9 mouse cellular contexts compared by ENCODE assay signal in the genomic region with DNA sequence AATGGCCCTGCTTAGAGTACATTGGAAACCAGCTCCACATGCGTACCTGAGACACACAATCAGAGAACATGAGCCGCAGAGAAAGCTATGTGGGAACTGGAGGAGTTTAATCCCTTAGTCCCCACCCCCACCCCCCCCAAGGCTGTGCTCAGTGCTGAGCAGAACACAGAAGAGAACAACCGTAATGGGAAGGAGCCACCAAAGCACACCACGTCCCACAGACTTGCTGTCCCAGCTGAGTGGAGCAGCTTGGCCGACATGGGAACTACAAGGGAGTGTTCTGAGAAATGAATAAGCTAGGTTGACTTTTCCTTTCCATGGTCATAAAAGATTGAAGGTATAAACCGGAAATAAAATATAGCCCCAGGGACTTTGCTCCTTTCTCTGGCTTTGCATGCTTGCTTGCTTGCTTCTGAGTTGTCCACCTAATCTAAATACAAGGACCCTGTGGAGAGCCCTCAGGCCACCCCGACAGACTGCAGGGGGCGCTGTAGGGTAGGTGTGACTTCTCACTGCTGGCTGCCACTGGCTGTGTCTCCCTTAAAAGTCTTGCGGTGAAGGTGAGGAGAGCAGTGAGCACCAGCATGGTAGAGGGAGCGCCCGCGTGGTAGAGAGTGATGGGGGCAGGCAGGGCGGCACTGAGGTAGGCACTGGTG.
A peak's percentile ranks its signal among the peaks of the same experiment; 100 is the strongest.
DNase-seq lines count a peak whose midpoint lies in the region; ATAC-seq and TF ChIP-seq lines count a peak whose summit lies in the region.
"Had no signal": no experiment of that assay in that cellular context is flagged by ENCODE, and none has a peak within 500 bp of the region (broad histone marks: within the 10 kb centered on the region; RNA-seq: fewer than 3 reads in every experiment).

No protein-coding gene starts in this region.

- no peak overlapping the region for H3K4me3 ChIP-seq in heart, embryonic 10.5 days
- H3K4me3 ChIP-seq in ES-Bruce4 (ENCODE audit: low read depth, low read length): no peak overlapping the region
- H3K4me3 ChIP-seq: limb, embryonic 12.5 days had no signal

- no peak overlapping the region for H3K9ac ChIP-seq in ES-Bruce4 (ENCODE audit: low read depth, poor library complexity, severe bottlenecking)
- H3K9ac ChIP-seq: limb, embryonic 12.5 days had no signal

- no peak for TF ChIP-seq POLR2A in ES-Bruce4 (IDR thresholded peaks at IDR 0.05; ENCODE audit: insufficient read depth, low read length)

- H3K36me3 ChIP-seq in heart, embryonic 10.5 days: peaks cover 10% of the 10 kb centered on the region
- no peaks in the 10 kb centered on the region for H3K36me3 ChIP-seq in ES-Bruce4 (ENCODE audit: control insufficient read depth, insufficient read depth, low read length, poor library complexity, severe bottlenecking)
- peaks cover 4% of the 10 kb centered on the region; the same call in 1 of the 2 replicates for H3K36me3 ChIP-seq in splenic B cell, adult 2 months (ENCODE audit: control insufficient read depth, insufficient read depth, low read length, poor library complexity, severe bottlenecking)

- no peaks in the 10 kb centered on the region for H3K27me3 ChIP-seq in heart, embryonic 10.5 days (ENCODE audit: insufficient read depth, poor library complexity, severe bottlenecking)
- no peaks in the 10 kb centered on the region for H3K27me3 ChIP-seq in ES-Bruce4 (ENCODE audit: control insufficient read depth, insufficient read depth, low read length, poor library complexity, severe bottlenecking)
- H3K27me3 ChIP-seq in splenic B cell, adult 2 months (ENCODE audit: control insufficient read depth, insufficient read depth, low read length, poor library complexity, severe bottlenecking): no peaks in the 10 kb centered on the region
- H3K27me3 ChIP-seq: limb, embryonic 12.5 days had no signal

- peak; percentile 56; the same call in 1 of the 2 replicates for ATAC-seq in erythroblast, adult 5-6 weeks (replicated peaks; ENCODE audit: low FRiP score, poor library complexity, severe bottlenecking)
- no peak for ATAC-seq in activated CD4-positive, CD25-positive, alpha-beta regulatory T cell, adult 4 months

- H3K4me1 ChIP-seq in heart, embryonic 10.5 days: peaks cover 36% of the 10 kb centered on the region
- H3K4me1 ChIP-seq in ES-Bruce4 (ENCODE audit: control insufficient read depth, insufficient read depth, low read length): no peaks in the 10 kb centered on the region

- TF ChIP-seq CTCF in ES-Bruce4 (IDR thresholded peaks at IDR 0.05; ENCODE audit: low read depth, low read length): peak; percentile 63

- no peak for DNase-seq in heart, embryonic 10.5 days (ENCODE audit: low spot score)
- no peak for DNase-seq in heart, adult 8-10 months (ENCODE audit: low spot score)
- DNase-seq in large intestine, adult 2 months (ENCODE audit: low read depth, low spot score): peak; percentile 78
- peak; percentile 57 for DNase-seq in splenic B cell, adult 2 months (ENCODE audit: low read depth, low spot score)
- DNase-seq in frontal cortex, postnatal 36 days (ENCODE audit: low spot score in 2 of 2): no peak

- WGBS in heart, embryonic 10.5 days: 50% methylated on average over 13 of the region's 13 CpGs
- 28% methylated on average over 13 of the region's 13 CpGs for WGBS in large intestine, adult 2 months

- peak overlapping the region; percentile 53 for H3K27ac ChIP-seq in heart, embryonic 10.5 days
- H3K27ac ChIP-seq in ES-Bruce4 (ENCODE audit: insufficient read depth, low read length): no peak overlapping the region
- H3K27ac ChIP-seq: limb, embryonic 12.5 days had no signal

- no peak for TF ChIP-seq EP300 in ES-Bruce4 (IDR thresholded peaks at IDR 0.05; ENCODE audit: insufficient read depth, low read depth, low read length)

- H3K9me3 ChIP-seq in heart, embryonic 10.5 days: no peaks in the 10 kb centered on the region
- H3K9me3 ChIP-seq in ES-Bruce4 (replicated peaks; ENCODE audit: control insufficient read depth, insufficient read depth, low read length, poor library complexity, severe bottlenecking): no peaks in the 10 kb centered on the region
- H3K9me3 ChIP-seq: limb, embryonic 12.5 days had no signal

Comparison
In these comparisons a context has a peak if more than half of its experiments do, and no peak if none do; other contexts are left out.
1. DNase-seq: peak in large intestine, adult 2 months (single experiment) and splenic B cell, adult 2 months (single experiment); none in heart, embryonic 10.5 days (single experiment), heart, adult 8-10 months (single experiment) and frontal cortex, postnatal 36 days (0 of 2).